Mouse (Mus musculus) kidney, postnatal 0 days (tissue): Measurements from ENCODE around the gene Lrrc45. TPM values are rescaled to one million over a fixed set of nuclear protein-coding genes. Genes with fewer than 3 reads are reported as not detected.
A peak's percentile ranks its signal among the peaks of the same experiment; 100 is the strongest.
"Not testable (repeated sequence)": the region's sequence is repeated elsewhere in the genome, so short reads cannot be mapped to it uniquely, and the experiment has no call there.

Source experiments
- ATAC-seq: fragments of 200-750 bp; cut with Nextera tagmentation; replicated peaks from 2 replicates; pipeline ENCODE4 v1.8.0; 2017; ENCODE audit warnings: low read depth, moderate number of reproducible peaks, moderate TSS enrichment, moderate library complexity; ENCODE audit not compliant: low FRiP score
- DNase-seq: peaks from one replicate; pipeline ENCODE4 v3.0.0-alpha.2; 2016; ENCODE audit warnings: low spot score
- H3K27ac ChIP-seq: fragments of 300-500 bp; sonication (generic); 2 replicates; pipeline ENCODE4 v1.5.1; 2014; ENCODE audit warnings: mild to moderate bottlenecking
- H3K27me3 ChIP-seq: fragments of 300-500 bp; sonication (generic); 2 replicates; pipeline ENCODE4 v1.6.1; 2014; ENCODE audit warnings: low read length, mixed read lengths; ENCODE audit not compliant: insufficient read depth
- H3K36me3 ChIP-seq: fragments of 300-500 bp; sonication (generic); 2 replicates; pipeline ENCODE4 v1.6.1; 2014; ENCODE audit warnings: low read length, mixed read lengths; ENCODE audit not compliant: insufficient read depth
- H3K4me1 ChIP-seq: fragments of 300-500 bp; sonication (generic); replicated peaks from 2 replicates; pipeline ENCODE4 v1.6.1; 2014; ENCODE audit warnings: antibody characterized with exemption, low read length, mixed read lengths; ENCODE audit not compliant: insufficient read depth
- H3K4me2 ChIP-seq: fragments of 300-500 bp; sonication (generic); 2 replicates; pipeline ENCODE4 v1.6.1; 2014; ENCODE audit warnings: mild to moderate bottlenecking, low read length, moderate library complexity, mixed read lengths
- H3K4me3 ChIP-seq: fragments of 300-500 bp; sonication (generic); replicated peaks from 2 replicates; pipeline ENCODE4 v1.5.1; 2014; ENCODE audit warnings: low read depth, low read length
- H3K9ac ChIP-seq: fragments of 300-500 bp; sonication (generic); 2 replicates; pipeline ENCODE4 v1.6.1; 2014; ENCODE audit warnings: low read depth, low read length
- H3K9me3 ChIP-seq: fragments of 300-500 bp; sonication (generic); replicated peaks from 2 replicates; pipeline ENCODE4 v1.6.1; 2016; ENCODE audit warnings: low read length, inconsistent platforms, mixed read lengths
- CTCF ChIP-seq: IDR thresholded peaks from 2 replicates; pipeline ENCODE4 v1.5.1; 2016; ENCODE audit warnings: antibody characterized with exemption, low read depth, mild to moderate bottlenecking, moderate library complexity
- WGBS: fragments of 180-500 bp; shearing (Covaris S2); extraction: QIAGEN DNeasy Blood & Tissue Kit; methylation state at CpG from one replicate; pipeline ENCODE4 v1.1.7; 2014; 5-methylcytosine and 5-hydroxymethylcytosine counted together
- polyA plus RNA-seq: library from polyadenylated mRNA; unstranded; fragments of >200 nt; fragmentation: Nextera tagmentation; extraction: Ambion mirVana; gene quantifications from 2 replicates; pipeline ENCODE4 v1.2.1, GENCODE M21; 2015

Gene Lrrc45
- polyA plus RNA-seq, 1 experiment from 2014 or later, result 31.3 TPM

GRCm38 (mm10) chr11:120728530-120729240, 15.0 kb downstream of the Lrrc45 start:
- Histone ChIP-seq H3K4me1 (peaks cover 8% of the 10 kb centered on the region; the same call in 1 of the 2 replicates), H3K9me3 (no peaks in the 10 kb centered on the region), H3K9ac (peak overlapping the region; percentile 5; the same call in 1 of the 2 replicates), H3K4me2 (no peak overlapping the region; the same call in 1 of the 2 replicates), H3K27ac (no peak overlapping the region), H3K4me3 (no peak overlapping the region), H3K36me3 (peaks cover 3% of the 10 kb centered on the region; the same call in 1 of the 2 replicates), H3K27me3 (no peaks in the 10 kb centered on the region)
- 70% methylated on average over 11 of the region's 11 CpGs for WGBS
- ATAC-seq (no peak), DNase-seq (no peak)
- no peak for TF ChIP-seq CTCF

GRCm38 (mm10) chr11:120729432-120730050, 15.8 kb downstream of the Lrrc45 start:
- DNase-seq (peak; percentile 77), ATAC-seq (0 out of 2 replicates have a peak, but pooled peaks have one; percentile 29)
- Histone ChIP-seq H3K9ac (peak overlapping the region; percentile 5; the same call in 1 of the 2 replicates), H3K4me2 (peak overlapping the region; percentile 30)
- not testable (repeated sequence) for H3K4me3 ChIP-seq, H3K27ac ChIP-seq, H3K27me3 ChIP-seq, H3K9me3 ChIP-seq, H3K36me3 ChIP-seq, H3K4me1 ChIP-seq
- WGBS, result 2% methylated on average over 17 of the region's 21 CpGs

DNA sequence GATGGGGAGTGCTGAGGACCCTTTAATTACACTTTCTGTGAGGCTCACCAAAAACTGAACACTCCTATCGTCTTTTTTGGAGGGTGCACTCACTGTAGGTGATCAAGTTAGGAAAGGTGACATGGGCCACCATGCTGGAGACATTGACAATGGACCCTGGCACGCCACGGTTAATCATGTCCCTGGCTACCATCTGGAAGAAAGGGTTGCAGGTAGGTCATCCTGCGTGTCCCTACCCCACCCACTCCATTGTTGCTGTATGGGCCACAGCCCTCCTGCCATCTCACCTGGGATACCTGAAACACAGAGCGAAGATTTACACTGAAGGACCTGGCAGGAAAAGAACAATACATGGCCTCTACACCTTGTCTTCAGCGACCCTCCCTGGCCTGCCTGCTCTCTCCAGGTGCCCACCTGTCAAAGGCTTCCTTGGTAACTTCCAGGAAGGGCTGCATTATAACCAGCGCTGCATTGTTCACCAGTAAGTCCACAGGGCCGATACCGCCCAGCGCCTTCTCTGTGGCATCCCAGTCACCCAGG, 16.7 kb downstream of the Lrrc45 start:
- no peak for TF ChIP-seq CTCF
- no peak overlapping the region for H3K9ac ChIP-seq
- H3K4me2 ChIP-seq, result no peak overlapping the region
- 92% methylated on average over 10 of the region's 10 CpGs for WGBS
- H3K36me3 ChIP-seq, result no peaks in the 10 kb centered on the region
- H3K4me1 ChIP-seq, result peaks cover 8% of the 10 kb centered on the region; the same call in 1 of the 2 replicates
- DNase-seq (no peak), ATAC-seq (no peak)
- no peak overlapping the region for H3K27ac ChIP-seq
- no peak overlapping the region for H3K4me3 ChIP-seq
- no peaks in the 10 kb centered on the region for H3K27me3 ChIP-seq
- no peaks in the 10 kb centered on the region for H3K9me3 ChIP-seq

GRCm38 (mm10) chr11:120731395-120731794, 17.7 kb downstream of the Lrrc45 start:
- Histone ChIP-seq H3K4me1 (peaks cover 7% of the 10 kb centered on the region; the same call in 1 of the 2 replicates), H3K9me3 (no peaks in the 10 kb centered on the region), H3K36me3 (no peaks in the 10 kb centered on the region), H3K9ac (no peak overlapping the region), H3K4me3 (no peak overlapping the region), H3K27me3 (no peaks in the 10 kb centered on the region), H3K4me2 (no peak overlapping the region), H3K27ac (no peak overlapping the region)
- 87% methylated on average over 1 of the region's 1 CpGs for WGBS
- no peak for TF ChIP-seq CTCF
- DNase-seq, result no peak
- ATAC-seq, result no peak

- H3K4me1 ChIP-seq, result 0 out of 2 replicates have a peak, but pooled peaks cover 2% of the 10 kb centered on the region
- DNase-seq (peak; percentile 34), ATAC-seq (no peak)
- no peaks in the 10 kb centered on the region for H3K36me3 ChIP-seq
- no peaks in the 10 kb centered on the region for H3K27me3 ChIP-seq
- WGBS, result 56% methylated on average over 12 of the region's 12 CpGs
- no peak within 1 kb of the TSS for H3K27ac ChIP-seq
- no peak within 1 kb of the TSS for H3K4me2 ChIP-seq
- H3K4me3 ChIP-seq, result no peak within 1 kb of the TSS
- TF ChIP-seq CTCF, result no peak
- no peaks in the 10 kb centered on the region for H3K9me3 ChIP-seq
- H3K9ac ChIP-seq, result no peak within 1 kb of the TSS
Measured at GRCm38 (mm10) chr11:120731858-120732680, 18.3 kb downstream of the Lrrc45 start, which contains the start of gene Cbr2. TSS of gene Cbr2 (minus strand) at chr11:120732114.

DNA sequence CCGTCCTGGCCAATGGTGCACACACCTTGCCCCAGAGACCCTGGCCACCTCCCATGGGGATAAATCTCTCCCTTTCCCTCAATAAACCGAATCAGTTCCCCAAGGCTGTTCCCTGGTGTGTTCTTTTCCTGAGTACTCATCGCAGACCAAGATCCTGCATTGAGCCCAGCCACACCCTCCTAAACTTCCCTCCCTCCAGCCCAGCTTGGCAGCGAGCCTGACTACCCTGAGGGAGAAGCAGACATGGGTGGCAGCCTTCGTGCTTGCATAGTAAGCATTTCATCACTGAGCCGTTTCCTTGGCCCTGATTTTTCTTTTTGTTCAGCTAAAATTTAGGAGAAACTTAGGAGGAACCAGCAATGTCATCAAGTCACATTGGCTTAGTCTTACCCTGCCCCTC, 19.8 kb downstream of the Lrrc45 start:
- Histone ChIP-seq H3K4me1 (0 out of 2 replicates have a peak, but pooled peaks cover 2% of the 10 kb centered on the region), H3K9me3 (no peaks in the 10 kb centered on the region), H3K36me3 (no peaks in the 10 kb centered on the region), H3K4me2 (no peak overlapping the region), H3K4me3 (no peak overlapping the region), H3K27me3 (no peaks in the 10 kb centered on the region), H3K9ac (no peak overlapping the region), H3K27ac (no peak overlapping the region)
- no peak for TF ChIP-seq CTCF
- DNase-seq, result no peak
- no peak for ATAC-seq
- WGBS, result 51% methylated on average over 6 of the region's 6 CpGs
